Mouse (Mus musculus) embryo, embryonic 10 days (tissue): ENCODE measurements around the gene Spata5.
A peak's percentile ranks its signal among the peaks of the same experiment; 100 is the strongest.
"Not testable (repeated sequence)": the region's sequence is repeated elsewhere in the genome, so short reads cannot be mapped to it uniquely, and the experiment has no call there.

Experiments
- DNase-seq: peaks from one replicate; pipeline ENCODE4 v3.0.0-alpha.2; 2015; ENCODE audit warnings: low spot score

Gene Spata5

GRCm38 (mm10) chr3:37510055-37511032 is 90.6 kb downstream of the Spata5 start:
- DNase-seq, result peak; percentile 16

- peak; percentile 61 for DNase-seq
Observed at GRCm38 (mm10) chr3:37515485-37515884, 95.8 kb downstream of the Spata5 start.

- no peak for DNase-seq
Observed at GRCm38 (mm10) chr3:37516379-37516778, 96.7 kb downstream of the Spata5 start.

GRCm38 (mm10) chr3:37518611-37519010 is 98.9 kb downstream of the Spata5 start:
- no peak for DNase-seq

GRCm38 (mm10) chr3:37520334-37521023 is 100.8 kb downstream of the Spata5 start:
- no peak for DNase-seq

- DNase-seq, result no peak
Observed at GRCm38 (mm10) chr3:37532079-37532478, 112.4 kb downstream of the Spata5 start.

GRCm38 (mm10) chr3:37540701-37541100 is 121.0 kb downstream of the Spata5 start:
- not testable (repeated sequence) for DNase-seq

GRCm38 (mm10) chr3:37546351-37546750 is 126.7 kb downstream of the Spata5 start:
- no peak for DNase-seq

GRCm38 (mm10) chr3:37550190-37550589 is 130.5 kb downstream of the Spata5 start:
- no peak for DNase-seq

GRCm38 (mm10) chr3:37550594-37550993 is 130.9 kb downstream of the Spata5 start:
- no peak for DNase-seq

GRCm38 (mm10) chr3:37551486-37551885 is 131.8 kb downstream of the Spata5 start:
- no peak for DNase-seq

- no peak for DNase-seq
Observed at GRCm38 (mm10) chr3:37552244-37552643, 132.5 kb downstream of the Spata5 start.

- DNase-seq, result no peak
Observed at GRCm38 (mm10) chr3:37553371-37554033, 133.8 kb downstream of the Spata5 start.

- no peak for DNase-seq
Observed at GRCm38 (mm10) chr3:37556412-37557113, 136.9 kb downstream of the Spata5 start.

GRCm38 (mm10) chr3:37557741-37558479 is 138.2 kb downstream of the Spata5 start:
- DNase-seq, result no peak

GRCm38 (mm10) chr3:37559339-37559738 is 139.6 kb downstream of the Spata5 start:
- no peak for DNase-seq

GRCm38 (mm10) chr3:37561466-37561865 is 141.8 kb downstream of the Spata5 start:
- no peak for DNase-seq

GRCm38 (mm10) chr3:37566097-37566496 is 146.4 kb downstream of the Spata5 start:
- DNase-seq, result no peak

GRCm38 (mm10) chr3:37567505-37567904 is 147.8 kb downstream of the Spata5 start:
- DNase-seq, result no peak

GRCm38 (mm10) chr3:37568780-37569179 is 149.1 kb downstream of the Spata5 start:
- DNase-seq, result no peak
